Mouse (Mus musculus): Measurements from ENCODE around the gene Apba3. TPM values are rescaled to one million over a fixed set of nuclear protein-coding genes. Genes with fewer than 3 reads are reported as not detected.

The Apba3 gene
- total and polyA plus RNA-seq, 3 experiments, result 68.9 to 73.2 TPM; not detected in 1

DNA sequence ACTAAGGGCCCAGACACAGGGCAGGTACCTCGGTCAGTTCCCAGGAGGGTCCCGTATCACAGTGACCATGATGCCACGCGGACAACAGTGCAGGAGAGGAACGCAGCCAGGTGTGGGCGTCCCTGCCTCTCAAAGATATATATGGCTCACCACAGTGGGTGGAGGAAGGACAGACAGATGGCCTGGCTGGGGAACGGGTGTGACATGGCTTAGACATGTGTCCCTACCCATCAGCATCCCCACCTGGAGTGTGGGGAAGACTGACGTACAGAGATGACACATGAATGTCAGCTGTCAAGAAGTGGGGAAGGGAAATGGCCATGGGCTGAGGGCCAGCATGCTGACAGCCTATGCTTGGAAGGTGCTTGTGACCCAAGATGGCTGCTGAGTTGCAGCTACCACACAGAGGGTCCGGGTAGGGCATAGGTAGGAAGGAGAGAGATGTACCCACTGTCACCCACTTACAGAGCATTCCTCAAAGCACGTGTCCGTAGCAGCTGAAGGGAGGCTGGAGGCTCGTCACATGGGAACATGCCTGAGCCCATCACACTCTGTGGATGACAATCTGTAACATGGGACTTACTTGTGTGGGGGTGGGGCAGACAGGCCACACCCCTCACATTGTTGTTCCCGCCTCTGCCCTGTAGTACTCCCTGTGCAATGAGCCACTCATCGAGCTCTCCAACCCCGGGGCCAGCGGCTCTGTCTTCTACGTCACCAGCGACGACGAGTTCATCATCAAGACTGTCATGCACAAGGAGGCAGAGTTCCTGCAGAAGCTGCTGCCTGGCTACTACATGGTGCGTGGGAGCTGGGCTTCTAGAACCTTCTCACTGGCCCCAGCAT is 40.3 kb downstream of the Apba3 start:
- no peak overlapping the region for H3K27ac ChIP-seq (ENCODE audit: control insufficient read depth, low read depth, low read length)
- DNase-seq (ENCODE audit: low read depth, low spot score), result no peak
- no peaks in the 10 kb centered on the region; the same call in 1 of the 2 replicates for H3K79me2 ChIP-seq (ENCODE audit: control insufficient read depth, insufficient read depth, low read length, poor library complexity)
- H3K27me3 ChIP-seq (ENCODE audit: control insufficient read depth in 1 of 2, insufficient read depth in 2 of 2, low read length in 2 of 2), result no peaks in the 10 kb centered on the region
- no peak overlapping the region for H3K4me3 ChIP-seq (ENCODE audit: control insufficient read depth in 1 of 2, insufficient read depth in 1 of 2, low read depth in 2 of 2, low read length in 2 of 2)
- H3K4me1 ChIP-seq (ENCODE audit: control insufficient read depth in 1 of 2, insufficient read depth in 2 of 2, low read length in 2 of 2), result no peaks in the 10 kb centered on the region
- TF ChIP-seq RCOR1 (IDR thresholded peaks at IDR 0.05; ENCODE audit: low read depth, low read length) (no peak), USF2 (IDR thresholded peaks at IDR 0.05; ENCODE audit: borderline replicate concordance in 1 of 2, insufficient read depth in 1 of 2, low read depth in 1 of 2, low read length in 2 of 2) (no peak), ELF1 (IDR thresholded peaks at IDR 0.05; ENCODE audit: low read depth, low read length) (no peak), MYB (IDR thresholded peaks at IDR 0.05; ENCODE audit: low read depth, low read length) (no peak), GATA1 (IDR thresholded peaks at IDR 0.05; ENCODE audit: low read depth, low read length) (no peak), NELFE (IDR thresholded peaks at IDR 0.05; ENCODE audit: low read depth, low read length) (no peak), CTCF (IDR thresholded peaks at IDR 0.05 in 2 of 3, conservative IDR thresholded peaks at IDR 0.05 in 1 of 3; ENCODE audit: control insufficient read depth in 1 of 3, insufficient read depth in 1 of 3, low read depth in 2 of 3, low read length in 3 of 3, poor library complexity in 1 of 3, severe bottlenecking in 1 of 3) (no peak), BHLHE40 (IDR thresholded peaks at IDR 0.05; ENCODE audit: borderline replicate concordance, low read depth, low read length) (no peak), EP300 (IDR thresholded peaks at IDR 0.05; ENCODE audit: low read depth in 1 of 2, low read length in 2 of 2) (no peak), UBTF (IDR thresholded peaks at IDR 0.05; ENCODE audit: borderline replicate concordance, insufficient read depth, low read depth, low read length) (no peak), POLR2AphosphoS5 (IDR thresholded peaks at IDR 0.05; ENCODE audit: borderline replicate concordance, low read depth, low read length) (no peak), TAL1 (IDR thresholded peaks at IDR 0.05; ENCODE audit: low read length) (no peak), CHD1 (IDR thresholded peaks at IDR 0.05; ENCODE audit: low read depth, low read length) (no peak), POLR2A (IDR thresholded peaks at IDR 0.05; ENCODE audit: control insufficient read depth in 1 of 2, insufficient read depth in 1 of 2, low read depth in 1 of 2, low read length in 2 of 2, poor library complexity in 1 of 2) (no peak), USF1 (IDR thresholded peaks at IDR 0.05; ENCODE audit: low read depth, low read length) (no peak), NRF1 (IDR thresholded peaks at IDR 0.05; ENCODE audit: insufficient read depth, low read depth, low read length, poor library complexity, severe bottlenecking) (no peak), ZKSCAN1 (IDR thresholded peaks at IDR 0.05; ENCODE audit: low read depth, low read length) (no peak), ZC3H11A (IDR thresholded peaks at IDR 0.05; ENCODE audit: low read depth, low read length) (no peak)
- peaks cover 0 to 4% of the 10 kb centered on the region in 2 experiments; a peak in 1 of 4 replicates for H3K36me3 ChIP-seq (ENCODE audit: control insufficient read depth in 1 of 2, insufficient read depth in 2 of 2, low read length in 2 of 2)
- H3K9ac ChIP-seq (ENCODE audit: control insufficient read depth, low read depth, low read length, poor library complexity, severe bottlenecking), result no peak overlapping the region
- H3K9me3 ChIP-seq (replicated peaks; ENCODE audit: insufficient read depth, low read length), result no peaks in the 10 kb centered on the region

DNA sequence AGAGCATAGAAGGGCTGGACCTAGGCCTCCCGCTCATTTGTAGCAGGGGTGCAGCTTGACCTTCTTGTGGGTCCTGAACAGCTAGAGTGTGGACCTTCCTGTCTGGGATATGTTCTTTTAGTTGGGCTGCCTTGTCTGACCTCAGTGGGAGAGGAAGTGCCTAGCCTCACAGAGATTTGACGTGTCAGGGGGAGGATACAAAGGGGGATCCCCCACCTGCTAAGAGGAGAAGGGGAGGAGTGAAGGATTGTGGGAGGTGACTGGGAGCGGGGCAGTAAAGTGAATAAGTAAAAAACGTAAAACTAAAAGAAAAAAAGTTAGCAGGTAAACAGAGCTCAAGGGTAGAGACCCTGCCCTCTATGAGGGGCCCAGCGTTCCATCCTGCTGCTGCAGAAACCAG is 42.8 kb downstream of the Apba3 start:
- peaks cover 0 to 4% of the 10 kb centered on the region in 2 experiments; a peak in 1 of 4 replicates for H3K36me3 ChIP-seq (ENCODE audit: control insufficient read depth in 1 of 2, insufficient read depth in 2 of 2, low read length in 2 of 2)
- no peak overlapping the region for H3K4me3 ChIP-seq (ENCODE audit: control insufficient read depth in 1 of 2, insufficient read depth in 1 of 2, low read depth in 2 of 2, low read length in 2 of 2)
- no peaks in the 10 kb centered on the region for H3K27me3 ChIP-seq (ENCODE audit: control insufficient read depth in 1 of 2, insufficient read depth in 2 of 2, low read length in 2 of 2)
- H3K79me2 ChIP-seq (ENCODE audit: control insufficient read depth, insufficient read depth, low read length, poor library complexity), result no peaks in the 10 kb centered on the region
- H3K4me1 ChIP-seq (ENCODE audit: control insufficient read depth in 1 of 2, insufficient read depth in 2 of 2, low read length in 2 of 2), result no peaks in the 10 kb centered on the region
- H3K27ac ChIP-seq (ENCODE audit: control insufficient read depth, low read depth, low read length), result no peak overlapping the region
- no peak for TF ChIP-seq CHD2 (IDR thresholded peaks at IDR 0.05; ENCODE audit: low read length)
- no peak for TF ChIP-seq RCOR1 (IDR thresholded peaks at IDR 0.05; ENCODE audit: low read depth, low read length)
- TF ChIP-seq BHLHE40 (IDR thresholded peaks at IDR 0.05; ENCODE audit: borderline replicate concordance, low read depth, low read length), result no peak
- TF ChIP-seq MAFK (IDR thresholded peaks at IDR 0.05; ENCODE audit: borderline replicate concordance, low read depth, low read length), result no peak
- TF ChIP-seq ZKSCAN1 (IDR thresholded peaks at IDR 0.05; ENCODE audit: low read depth, low read length), result no peak
- TF ChIP-seq POLR2AphosphoS2 (IDR thresholded peaks at IDR 0.05; ENCODE audit: low read length), result no peak
- TF ChIP-seq MEF2A (IDR thresholded peaks at IDR 0.05; ENCODE audit: extremely low read depth, insufficient replicate concordance, low read depth, low read length, poor library complexity, severe bottlenecking), result no peak
- no peak for TF ChIP-seq USF2 (IDR thresholded peaks at IDR 0.05; ENCODE audit: borderline replicate concordance in 1 of 2, insufficient read depth in 1 of 2, low read depth in 1 of 2, low read length in 2 of 2)
- TF ChIP-seq HCFC1 (IDR thresholded peaks at IDR 0.05; ENCODE audit: low read depth, low read length), result no peak
- no peak for TF ChIP-seq SIN3A (IDR thresholded peaks at IDR 0.05; ENCODE audit: low read length)
- no peak for TF ChIP-seq MAZ (IDR thresholded peaks at IDR 0.05; ENCODE audit: low read depth, low read length)
- no peak for TF ChIP-seq MYB (IDR thresholded peaks at IDR 0.05; ENCODE audit: low read depth, low read length)
- no peak for DNase-seq (ENCODE audit: low read depth, low spot score)
- no peak overlapping the region for H3K9ac ChIP-seq (ENCODE audit: control insufficient read depth, low read depth, low read length, poor library complexity, severe bottlenecking)
- H3K9me3 ChIP-seq (replicated peaks; ENCODE audit: insufficient read depth, low read length), result no peaks in the 10 kb centered on the region
